Comparison of ENCODE assay signal across 8 mouse cellular contexts in the genomic region with DNA sequence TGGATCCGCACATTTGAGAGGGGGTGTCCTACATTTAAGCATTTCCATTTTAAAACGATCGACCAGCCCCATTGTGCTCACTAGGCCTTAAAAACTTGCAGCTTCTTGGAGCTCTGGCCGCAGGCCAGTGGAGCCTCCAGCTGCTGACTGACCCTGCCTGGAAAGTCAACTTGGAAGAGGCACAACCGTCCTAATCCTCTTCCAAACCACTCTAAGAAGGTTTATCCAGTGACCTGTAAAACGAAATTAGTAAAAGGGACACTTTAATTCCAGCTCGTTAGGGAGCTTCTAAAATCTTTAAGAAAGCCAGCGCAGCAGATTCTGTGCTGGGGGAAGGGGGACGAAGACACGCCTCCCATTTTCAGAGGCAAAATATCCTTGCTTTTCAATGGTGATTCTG.
A peak's percentile ranks its signal among the peaks of the same experiment; 100 is the strongest.
DNase-seq lines count a peak whose midpoint lies in the region; ATAC-seq and TF ChIP-seq lines count a peak whose summit lies in the region.

No protein-coding gene starts in this region.

- H3K9me3 ChIP-seq in forebrain, postnatal 0 days (ENCODE audit: low read length): no peaks in the 10 kb centered on the region

- H3K4me3 ChIP-seq in forebrain, postnatal 0 days (ENCODE audit: low read depth, low read length): no peak overlapping the region

- peak; percentile 21 to 31 for DNase-seq in cerebellum, postnatal 10 days
- DNase-seq in cerebellum, postnatal 25 days: no peak
- peak; percentile 41 for DNase-seq in brain, embryonic 14.5 days (ENCODE audit: low read depth)
- peak; percentile 72 for DNase-seq in heart, postnatal 4 days
- peak; percentile 63 for DNase-seq in lung, postnatal 14 days
- no peak for DNase-seq in forebrain, postnatal 0 days

- no peak overlapping the region for H3K27ac ChIP-seq in forebrain, postnatal 0 days (ENCODE audit: low read depth, low read length)

- no peaks in the 10 kb centered on the region for H3K27me3 ChIP-seq in forebrain, postnatal 0 days (ENCODE audit: insufficient read depth, low read length)

- H3K4me2 ChIP-seq in forebrain, postnatal 0 days (ENCODE audit: low read depth): no peak overlapping the region

- TF ChIP-seq POLR2A in brain, embryonic 14.5 days (IDR thresholded peaks at IDR 0.05; ENCODE audit: borderline replicate concordance, extremely low read depth, insufficient read depth, insufficient read length, poor library complexity, severe bottlenecking): no peak

- TF ChIP-seq CTCF in brain, embryonic 14.5 days (IDR thresholded peaks at IDR 0.05; ENCODE audit: borderline replicate concordance, extremely low read depth, insufficient read depth, insufficient read length): no peak
- TF ChIP-seq CTCF in forebrain, postnatal 0 days (IDR thresholded peaks at IDR 0.05; ENCODE audit: low read depth): no peak

- H3K4me1 ChIP-seq in forebrain, postnatal 0 days (ENCODE audit: insufficient read depth): no peaks in the 10 kb centered on the region

- no peak for ATAC-seq in monocyte, adult 5-6 weeks (replicated peaks; ENCODE audit: insufficient number of reproducible peaks, low FRiP score, low TSS enrichment, poor library complexity, severe bottlenecking)
- no peak for ATAC-seq in forebrain, postnatal 0 days
- ATAC-seq in erythroid progenitor cell, adult 5-6 weeks (replicated peaks; ENCODE audit: low FRiP score, poor library complexity, severe bottlenecking): no peak

- H3K36me3 ChIP-seq in forebrain, postnatal 0 days (ENCODE audit: insufficient read depth): no peaks in the 10 kb centered on the region

- 16% methylated on average over 10 of the region's 10 CpGs for WGBS in forebrain, postnatal 0 days

- H3K9ac ChIP-seq in forebrain, postnatal 0 days: no peak overlapping the region

Comparison
In these comparisons a context has a peak if more than half of its experiments do, and no peak if none do; other contexts are left out.
1. DNase-seq: peak in cerebellum, postnatal 10 days (2 of 2), brain, embryonic 14.5 days (single experiment), heart, postnatal 4 days (single experiment) and lung, postnatal 14 days (single experiment); none in cerebellum, postnatal 25 days (0 of 2) and forebrain, postnatal 0 days (single experiment).